Mouse (Mus musculus) frontal cortex, postnatal 14 days (tissue): ENCODE measurements around the gene Cdc42ep1.
"Not testable (repeated sequence)": the region's sequence is repeated elsewhere in the genome, so short reads cannot be mapped to it uniquely, and the experiment has no call there.

Experiments used
- DNase-seq, 2 experiments: peaks; one replicate each; pipeline ENCODE4 v3.0.0; 2022; ENCODE audit warnings: low spot score in 2 of 2

Gene Cdc42ep1

DNA sequence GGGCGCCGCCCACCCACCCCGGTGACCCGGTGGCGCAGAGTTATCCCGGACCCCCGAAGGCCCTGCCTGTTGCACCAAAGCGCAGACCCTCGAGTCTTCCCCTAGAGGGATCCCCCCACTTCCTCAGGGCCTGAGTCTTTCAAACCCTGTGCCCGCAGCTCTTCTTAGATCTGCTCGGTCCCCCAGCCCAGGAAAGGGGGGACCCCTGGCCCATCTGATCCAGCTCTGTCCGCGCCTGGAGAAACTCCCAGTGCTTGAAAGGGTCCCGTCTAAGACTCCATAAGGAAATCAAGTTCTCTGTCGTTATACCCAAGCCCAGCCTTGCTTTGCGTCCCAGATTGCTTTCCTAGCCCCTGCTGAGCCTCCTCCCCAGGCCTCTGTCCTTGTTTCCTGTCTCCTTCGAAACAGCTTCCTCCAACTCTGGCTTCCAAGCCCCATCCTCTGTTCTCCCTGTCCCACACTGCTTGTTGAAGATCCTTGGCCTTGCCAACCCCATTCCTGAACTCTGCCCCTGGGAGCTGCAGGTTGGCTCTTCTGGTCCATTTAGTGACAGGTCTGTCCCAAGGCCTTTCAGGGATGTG, 35.5 kb downstream of the Cdc42ep1 start:
- no peak for DNase-seq

DNA sequence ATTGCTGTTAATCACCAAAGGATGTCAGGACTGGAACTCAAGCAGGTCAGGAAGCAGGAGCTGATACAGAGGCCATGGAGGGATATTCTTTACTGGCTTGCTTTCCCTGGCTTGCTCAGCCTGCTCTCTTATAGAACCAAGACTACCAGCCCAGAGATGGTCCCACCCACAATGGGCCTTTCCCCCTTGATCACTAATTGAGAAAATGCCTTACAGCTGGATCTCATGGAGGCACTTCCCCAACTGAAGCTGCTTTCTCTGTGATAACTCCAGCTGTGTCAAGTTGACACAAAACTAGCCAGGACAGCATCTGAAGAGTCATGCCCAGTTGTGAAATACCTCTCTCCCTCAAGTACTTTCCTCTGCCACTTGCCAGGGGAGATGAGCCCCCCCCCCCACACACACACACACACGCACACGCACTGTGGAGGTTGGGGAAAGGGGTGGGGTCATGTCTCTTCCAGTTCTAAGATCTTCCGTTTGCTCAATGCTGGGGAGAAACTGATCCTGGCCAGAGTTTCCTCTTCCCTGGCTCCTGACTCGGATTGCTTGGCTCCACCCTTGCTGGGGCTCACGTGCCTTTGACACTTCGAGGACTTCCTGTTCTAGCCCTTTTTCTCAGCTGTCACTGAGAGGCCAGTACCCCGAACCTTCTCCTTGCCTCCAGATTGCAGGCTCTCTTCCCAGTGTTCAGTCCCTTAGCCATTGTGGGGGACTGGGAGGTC, 36.5 kb downstream of the Cdc42ep1 start:
- DNase-seq: not testable (repeated sequence)

DNA sequence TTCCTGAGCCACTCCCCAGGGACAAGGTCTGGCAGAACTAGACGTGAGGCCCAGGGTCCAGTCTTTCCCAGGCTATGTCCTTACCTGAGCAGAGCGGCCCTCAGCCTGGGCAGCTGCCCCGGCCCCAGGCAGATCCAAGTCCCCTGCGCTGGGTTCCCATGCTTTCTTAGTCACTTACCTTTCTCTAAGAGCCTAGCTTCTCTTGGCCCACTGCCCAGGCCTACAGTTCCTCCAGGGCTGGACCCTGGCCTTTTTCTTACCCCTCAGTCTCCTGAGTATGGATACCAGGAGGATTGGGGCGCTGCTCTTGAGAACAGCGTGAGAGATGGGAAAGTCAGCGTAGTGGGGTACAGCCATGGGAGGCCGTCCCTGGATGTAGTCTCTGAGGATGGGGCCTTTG, 38.0 kb downstream of the Cdc42ep1 start:
- no peak for DNase-seq

DNA sequence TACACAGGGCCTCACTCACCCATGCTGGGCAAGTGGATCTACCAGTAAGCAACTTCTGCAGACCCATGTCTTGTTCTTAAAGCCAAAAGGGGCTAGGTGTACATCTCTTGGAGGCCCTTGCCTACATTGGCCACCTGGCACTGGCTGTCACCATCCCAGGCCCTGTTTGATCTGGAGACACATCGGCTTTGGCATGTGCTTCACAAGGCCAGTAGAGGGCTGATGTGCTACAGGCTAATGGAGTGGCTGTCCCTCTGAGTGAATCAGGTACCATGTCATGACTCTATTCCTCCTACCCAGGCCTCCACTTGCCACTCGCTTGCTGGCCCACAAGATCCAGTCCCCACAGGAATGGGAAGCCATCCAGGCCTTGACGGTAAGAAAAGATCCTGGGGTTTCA, 39.4 kb downstream of the Cdc42ep1 start:
- no peak for DNase-seq

DNA sequence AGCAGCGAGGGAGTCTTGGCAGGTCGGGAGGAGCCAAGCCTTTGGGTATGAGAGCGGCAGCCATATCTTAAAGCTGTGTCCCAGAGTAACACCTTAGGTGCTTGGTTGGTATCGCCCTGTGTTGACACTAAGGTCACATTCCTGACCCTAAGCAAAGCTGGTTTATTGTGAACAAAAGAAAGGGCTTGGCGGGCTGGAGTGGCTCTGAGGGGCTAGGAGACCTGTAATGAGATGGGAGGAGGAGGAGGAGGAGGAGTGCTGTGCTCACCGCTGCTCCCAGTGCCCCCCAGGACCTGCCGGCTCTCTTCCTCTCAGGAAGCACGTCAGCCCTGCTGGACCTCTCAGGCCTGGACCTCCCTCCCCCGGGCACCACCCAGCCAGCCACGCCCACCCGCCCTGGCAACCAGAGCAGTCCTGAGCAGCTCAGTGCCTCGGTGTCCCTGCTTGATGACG, 47.0 kb downstream of the Cdc42ep1 start:
- DNase-seq: no peak

DNA sequence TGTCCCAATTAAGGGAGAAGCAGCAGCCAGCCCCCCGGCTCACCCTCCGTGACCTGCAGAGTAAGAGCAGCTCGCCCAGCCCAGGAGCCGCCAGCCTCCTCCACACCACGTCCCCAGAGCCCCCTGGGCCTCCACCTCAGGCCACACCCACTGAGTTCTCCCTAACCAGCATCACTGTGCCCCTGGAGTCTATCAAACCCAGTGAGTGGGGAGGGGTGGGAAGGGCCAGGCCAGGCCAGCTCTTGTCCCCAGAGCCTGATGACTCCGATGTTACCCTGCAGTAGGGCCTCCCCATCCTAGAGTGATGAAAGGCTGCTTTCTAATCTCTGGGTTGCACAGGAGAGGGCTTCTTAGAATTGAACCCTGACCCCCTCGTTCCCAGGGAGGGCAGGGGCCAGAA, 50.0 kb downstream of the Cdc42ep1 start:
- no peak for DNase-seq

DNA sequence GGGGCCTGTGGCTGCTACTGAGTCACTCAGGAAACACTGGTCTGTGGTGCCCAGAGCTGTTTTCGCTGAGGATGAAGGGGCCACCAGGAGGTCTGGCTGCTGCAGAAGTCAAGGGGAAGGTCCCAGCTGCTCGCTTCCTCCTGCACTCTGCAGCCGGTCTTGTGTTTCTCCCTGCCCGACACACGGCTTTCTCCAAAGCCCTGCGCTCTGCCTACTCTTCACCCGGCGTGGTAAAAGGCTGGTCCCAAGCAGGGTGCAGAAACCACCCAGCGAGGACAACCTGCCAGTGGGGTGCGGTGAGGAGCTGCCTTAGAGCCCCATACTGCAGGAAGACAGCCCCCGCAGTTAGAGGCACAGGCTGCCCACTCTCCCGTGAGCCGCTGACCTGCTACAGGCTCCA, 52.3 kb downstream of the Cdc42ep1 start:
- DNase-seq: no peak

DNA sequence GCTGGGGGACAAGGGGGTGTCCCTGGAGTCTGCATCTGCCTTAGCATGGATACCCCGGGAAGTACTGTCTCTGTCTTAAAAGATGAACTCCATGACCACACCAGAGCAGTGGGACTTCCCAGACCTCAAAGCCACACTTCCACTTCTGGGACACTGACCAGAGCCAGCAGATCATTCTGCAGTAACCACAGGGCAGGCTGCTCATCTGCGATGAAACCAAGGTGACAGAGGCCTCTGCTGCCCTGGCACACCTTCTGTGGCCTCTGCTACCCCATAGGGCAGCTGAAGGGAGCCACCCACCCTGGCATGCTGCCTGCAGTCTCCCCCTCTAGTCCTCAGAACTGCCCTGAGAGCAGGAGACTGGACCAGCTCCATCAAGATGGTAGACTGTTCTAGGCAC, 53.3 kb downstream of the Cdc42ep1 start:
- DNase-seq: no peak

DNA sequence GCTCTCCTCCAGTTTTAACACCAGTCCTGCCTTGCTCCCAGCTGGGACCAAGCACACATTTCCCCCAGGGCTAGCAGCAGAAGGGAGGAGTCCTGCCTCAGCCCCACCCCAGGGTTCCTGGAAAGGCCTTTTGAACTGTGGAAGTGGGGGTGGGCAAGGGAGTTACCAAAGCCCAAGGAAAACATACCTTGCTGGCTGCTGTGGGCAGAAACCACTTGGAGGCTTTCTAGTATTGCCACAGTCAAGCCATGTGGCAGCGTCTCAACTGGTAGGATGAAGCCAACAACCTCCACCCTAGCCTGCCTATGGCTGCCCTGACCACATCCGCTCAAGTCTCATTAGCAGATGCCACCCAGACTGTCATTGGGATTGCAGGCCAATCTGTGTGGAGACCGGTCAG, 53.7 kb downstream of the Cdc42ep1 start:
- no peak for DNase-seq

DNA sequence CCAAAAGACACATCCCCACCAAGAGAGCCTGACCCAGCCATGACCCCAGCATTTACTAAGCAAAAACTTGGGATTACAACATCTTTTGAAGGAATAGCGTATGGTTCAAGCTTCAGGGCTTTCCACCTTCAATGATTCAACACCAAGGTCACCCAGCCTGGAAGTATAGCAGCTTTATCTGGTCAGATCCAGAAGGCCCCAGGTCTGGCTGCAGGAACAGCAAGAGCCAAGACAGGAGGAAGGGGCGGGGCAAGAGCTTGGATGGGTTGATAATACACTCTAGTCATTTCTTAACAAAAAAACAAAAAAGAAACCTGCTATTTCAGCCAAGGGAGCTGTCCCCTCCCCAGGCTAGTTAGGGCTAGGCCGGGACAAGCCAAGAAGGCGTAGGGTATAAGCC, 55.1 kb downstream of the Cdc42ep1 start:
- DNase-seq: no peak

DNA sequence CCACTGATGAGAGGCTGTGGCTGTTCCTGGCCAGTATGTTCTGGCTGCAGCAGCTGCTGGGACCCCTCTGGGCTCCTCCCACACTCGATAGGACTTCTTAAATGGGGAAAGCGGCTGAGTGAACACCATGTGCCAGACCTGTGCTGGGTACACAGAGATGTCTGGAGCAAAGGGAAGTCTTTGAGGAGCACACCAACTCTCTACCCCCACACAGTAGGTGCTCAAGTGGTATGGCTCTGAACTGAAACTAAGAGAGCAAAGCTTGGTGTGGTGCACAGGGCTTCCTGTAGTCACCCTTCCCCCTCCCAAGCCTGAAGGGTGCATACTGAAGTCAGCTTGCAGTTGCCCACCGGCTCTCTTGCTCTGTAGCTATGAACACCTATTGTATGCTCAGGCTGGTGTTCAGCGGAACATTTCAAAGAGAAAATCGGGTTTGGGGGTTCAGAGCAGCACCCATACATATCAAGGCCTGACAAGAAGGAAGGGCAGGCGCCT, 56.1 kb downstream of the Cdc42ep1 start:
- DNase-seq: no peak

DNA sequence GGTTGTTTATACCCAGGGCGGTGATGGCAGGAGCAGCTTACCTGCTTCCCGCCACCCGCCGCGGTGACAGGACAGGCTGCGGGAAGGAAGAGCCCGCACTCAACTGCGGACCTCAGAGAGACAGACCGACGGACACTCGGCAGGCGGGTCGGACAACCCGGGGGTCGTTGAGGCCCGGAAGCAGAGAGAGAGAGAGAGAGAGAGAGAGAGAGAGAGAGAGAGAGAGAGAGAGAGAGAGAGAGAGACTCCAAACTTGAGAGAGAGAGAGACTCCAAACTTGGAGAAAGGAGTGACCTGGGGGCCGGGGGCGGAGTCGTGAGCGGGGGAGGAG, 57.0 kb downstream of the Cdc42ep1 start, which contains the start of gene Gm49510:
TSS of gene Gm49510 (plus strand) at position 259 of the 331 bp plus-strand sequence.
- DNase-seq: no peak

DNA sequence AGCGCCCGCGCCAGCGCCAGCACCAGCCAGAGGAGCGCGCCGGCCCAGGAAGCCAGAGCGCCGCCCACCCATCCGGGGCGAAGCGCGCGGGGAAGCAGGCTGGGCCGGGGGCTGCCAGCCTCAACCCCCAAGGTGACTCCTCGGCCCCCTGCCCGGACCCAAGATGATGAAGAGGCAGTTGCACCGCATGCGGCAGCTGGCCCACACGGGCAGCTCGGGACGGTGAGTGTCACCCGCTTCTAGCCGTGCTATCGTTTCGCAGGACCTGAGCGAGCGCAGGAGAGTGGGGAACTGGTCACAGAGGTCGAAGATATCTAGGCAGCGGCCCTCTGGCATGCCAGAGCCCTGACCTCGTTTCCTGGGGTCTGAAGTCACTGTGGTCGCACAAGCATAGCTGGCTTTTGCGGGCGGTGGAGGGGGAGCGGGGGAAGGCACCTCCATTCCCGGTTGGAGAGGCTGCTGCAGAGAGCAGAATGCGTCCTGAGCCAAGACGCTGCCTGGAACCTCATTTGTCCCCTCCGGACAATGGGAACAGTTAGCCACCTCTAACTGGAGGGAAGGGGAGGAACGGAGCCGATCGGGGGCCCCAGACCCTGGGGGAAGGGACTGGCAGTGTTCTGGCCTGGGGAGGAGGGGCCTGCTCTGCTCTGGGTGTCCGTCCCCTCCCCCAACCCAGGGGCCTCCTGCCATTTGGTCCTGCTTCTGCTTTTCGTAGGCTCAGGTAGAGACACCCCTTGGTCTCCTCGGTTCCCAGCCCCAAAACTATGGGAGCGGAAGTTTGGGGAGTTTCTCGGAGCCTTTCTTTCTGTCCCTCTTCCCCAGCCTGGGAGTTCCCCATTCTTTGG, 57.5 kb downstream of the Cdc42ep1 start, which contains the start of gene Sh3bp1:
TSS of gene Sh3bp1 (plus strand) at position 29 of the 845 bp plus-strand sequence.
- DNase-seq: no peak
